Mouse (Mus musculus) C2C12 (cell line): ENCODE results near the gene Ski. TPM values are rescaled to one million over a fixed set of nuclear protein-coding genes. Genes with fewer than 3 reads are reported as not detected.
A peak's percentile ranks its signal among the peaks of the same experiment; 100 is the strongest.

Source experiments
- H3K27me3 ChIP-seq: one replicate; pipeline ENCODE4 v1.6.1; 2011; ENCODE audit not compliant: control insufficient read depth, insufficient read depth, insufficient read length
- H3K36me3 ChIP-seq: one replicate; pipeline ENCODE4 v1.6.1; 2011; ENCODE audit not compliant: control insufficient read depth, insufficient read depth
- H3K4me3 ChIP-seq: one replicate; pipeline ENCODE4 v1.5.1; 2011; ENCODE audit warnings: mild to moderate bottlenecking, control low read depth; ENCODE audit not compliant: poor library complexity, insufficient read depth, severe bottlenecking
- H3K79me2 ChIP-seq: one replicate; pipeline ENCODE4 v1.6.1; 2011; ENCODE audit not compliant: control insufficient read depth, insufficient read depth
- H3K79me3 ChIP-seq: one replicate; pipeline ENCODE4 v1.6.1; 2011; ENCODE audit warnings: low read depth, control low read depth
- H3ac ChIP-seq: one replicate; pipeline ENCODE3; 2011; ENCODE audit warnings: low read depth; ENCODE audit not compliant: control insufficient read depth, insufficient read length
- CEBPB ChIP-seq: IDR thresholded peaks from one replicate; pipeline ENCODE4 v1.6.1; 2011; ENCODE audit warnings: low read depth, mild to moderate bottlenecking, control low read depth, moderate library complexity
- CTCF ChIP-seq: IDR thresholded peaks from one replicate; pipeline ENCODE4 v1.5.1; 2011; ENCODE audit not compliant: control insufficient read depth, insufficient read depth, insufficient read length
- FOSL1 ChIP-seq: IDR thresholded peaks from one replicate; pipeline ENCODE4 v1.8.0; 2011; ENCODE audit warnings: mild to moderate bottlenecking, low read length; ENCODE audit not compliant: poor library complexity, insufficient read depth, severe bottlenecking
- MAX ChIP-seq: IDR thresholded peaks from one replicate; pipeline ENCODE4 v1.6.1; 2011; ENCODE audit warnings: mild to moderate bottlenecking, control low read depth
- MYOD1 ChIP-seq: IDR thresholded peaks from one replicate; pipeline ENCODE4 v1.6.1; 2011; ENCODE audit warnings: low read depth; ENCODE audit not compliant: control insufficient read depth, insufficient read length
- MYOG ChIP-seq: IDR thresholded peaks from one replicate; pipeline ENCODE4 v1.6.1; 2011; ENCODE audit not compliant: control insufficient read depth, insufficient read length; ENCODE audit errors: extremely low read depth
- USF1 ChIP-seq: IDR thresholded peaks from one replicate; pipeline ENCODE4 v1.6.1; 2011; ENCODE audit warnings: low read depth, mild to moderate bottlenecking, control low read depth, moderate library complexity
- polyA plus RNA-seq: library from polyadenylated mRNA; unstranded; fragments of >200 nt; fragmentation: generic; extraction: Trizol; gene quantifications from one replicate; pipeline ENCODE4 v1.2.1, GENCODE M21; 2012; ENCODE audit warnings: missing spikeins

The Ski gene
- polyA plus RNA-seq, 1 experiment, result 45.2 TPM

- no peaks in the 10 kb centered on the region for H3K27me3 ChIP-seq
- TF ChIP-seq MYOG, result no peak
- no peak for TF ChIP-seq FOSL1
- TF ChIP-seq CEBPB, result no peak
- TF ChIP-seq MYOD1, result no peak
- TF ChIP-seq MAX, result no peak
- no peak for TF ChIP-seq USF1
- no peak for TF ChIP-seq CTCF
Measured at GRCm38 (mm10) chr4:155120038-155120437, 102.4 kb downstream of the Ski start.

GRCm38 (mm10) chr4:155118278-155118677, 104.1 kb downstream of the Ski start:
- no peak overlapping the region for H3K4me3 ChIP-seq
- no peak overlapping the region for H3ac ChIP-seq
- H3K36me3 ChIP-seq, result no peaks in the 10 kb centered on the region
- TF ChIP-seq MYOD1 (peak; percentile 70), CTCF (no peak), USF1 (no peak)
- no peaks in the 10 kb centered on the region for H3K79me3 ChIP-seq
- H3K79me2 ChIP-seq, result no peaks in the 10 kb centered on the region
- H3K27me3 ChIP-seq, result no peaks in the 10 kb centered on the region

More at GRCm38 (mm10) chr4:155120038-155120437, 102.4 kb downstream of the Ski start:
- no peaks in the 10 kb centered on the region for H3K79me3 ChIP-seq
- no peaks in the 10 kb centered on the region for H3K36me3 ChIP-seq
- H3K4me3 ChIP-seq, result no peak overlapping the region
- H3K79me2 ChIP-seq, result no peaks in the 10 kb centered on the region
- no peak overlapping the region for H3ac ChIP-seq

GRCm38 (mm10) chr4:155117396-155117978, 104.9 kb downstream of the Ski start:
- no peaks in the 10 kb centered on the region for H3K36me3 ChIP-seq
- H3K79me3 ChIP-seq, result no peaks in the 10 kb centered on the region

GRCm38 (mm10) chr4:155116607-155117006, 105.8 kb downstream of the Ski start:
- TF ChIP-seq MYOD1 (no peak), FOSL1 (no peak), MYOG (no peak), CEBPB (no peak), CTCF (no peak), MAX (no peak), USF1 (no peak)
- H3K79me2 ChIP-seq, result no peaks in the 10 kb centered on the region
- H3ac ChIP-seq, result no peak overlapping the region
- no peaks in the 10 kb centered on the region for H3K79me3 ChIP-seq
- H3K27me3 ChIP-seq, result no peaks in the 10 kb centered on the region
- H3K4me3 ChIP-seq, result no peak overlapping the region
- no peaks in the 10 kb centered on the region for H3K36me3 ChIP-seq

More at GRCm38 (mm10) chr4:155117396-155117978, 104.9 kb downstream of the Ski start:
- TF ChIP-seq CEBPB (no peak), MYOD1 (no peak)
- Histone ChIP-seq H3ac (no peak overlapping the region), H3K27me3 (no peaks in the 10 kb centered on the region), H3K4me3 (no peak overlapping the region), H3K79me2 (no peaks in the 10 kb centered on the region)

- Histone ChIP-seq H3K79me3 (no peaks in the 10 kb centered on the region), H3K27me3 (no peaks in the 10 kb centered on the region), H3K4me3 (no peak overlapping the region), H3K79me2 (no peaks in the 10 kb centered on the region), H3K36me3 (no peaks in the 10 kb centered on the region), H3ac (no peak overlapping the region)
- TF ChIP-seq FOSL1 (no peak), USF1 (no peak), MYOD1 (no peak), MAX (no peak), CEBPB (no peak), MYOG (no peak), CTCF (no peak)
Measured at GRCm38 (mm10) chr4:155113766-155114410, 108.5 kb downstream of the Ski start.

GRCm38 (mm10) chr4:155109471-155109870, 112.9 kb downstream of the Ski start:
- Histone ChIP-seq H3K79me2 (no peaks in the 10 kb centered on the region), H3K27me3 (no peaks in the 10 kb centered on the region), H3K4me3 (no peak overlapping the region), H3K79me3 (no peaks in the 10 kb centered on the region), H3ac (no peak overlapping the region), H3K36me3 (no peaks in the 10 kb centered on the region)
- TF ChIP-seq CTCF (no peak), FOSL1 (no peak), MYOD1 (no peak), USF1 (no peak), MYOG (no peak), MAX (no peak), CEBPB (no peak)
